Mouse (Mus musculus): ENCODE measurements around the gene Rnf213. TPM values are rescaled to one million over a fixed set of nuclear protein-coding genes. Genes with fewer than 3 reads are reported as not detected.

Rnf213 gene
- polyA plus RNA-seq, 1 experiment: 8.6 TPM

DNA sequence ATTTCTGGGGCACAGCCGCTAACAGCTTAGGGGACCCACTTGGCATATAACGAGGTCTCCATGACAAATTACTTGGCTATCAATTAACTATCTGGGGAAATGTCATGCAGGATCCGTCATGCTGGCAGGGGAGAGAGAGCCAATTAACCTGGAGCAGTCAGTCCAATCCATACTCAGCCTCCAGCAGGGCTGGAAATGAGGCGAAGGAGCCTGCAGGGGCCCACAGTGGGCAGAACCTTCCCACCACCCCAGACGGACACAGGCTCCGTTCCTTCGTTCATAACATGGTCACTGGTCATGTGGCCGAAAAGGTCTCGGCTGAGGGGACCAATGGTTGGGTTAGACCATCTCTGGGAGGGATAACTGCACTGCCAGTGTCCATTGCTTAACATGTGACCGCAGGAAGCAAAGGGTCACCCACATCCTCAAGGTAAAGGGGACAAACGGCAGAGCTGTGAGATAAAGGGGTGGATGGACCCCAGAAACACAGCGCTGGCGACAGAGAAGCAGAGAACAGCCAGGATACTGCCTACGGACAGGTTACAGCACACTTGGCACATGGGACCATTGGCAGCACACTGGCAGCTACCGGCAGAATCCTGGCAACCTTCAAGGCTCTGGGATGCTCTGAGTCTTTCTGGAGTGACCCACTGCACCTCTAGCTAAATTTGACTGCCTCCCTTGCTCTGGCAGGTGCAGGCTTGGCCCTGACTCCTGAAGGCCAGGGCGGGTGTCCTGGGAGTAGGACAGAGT lies 121.4 kb downstream of the Rnf213 start:
- Histone ChIP-seq H3K4me1 (ENCODE audit: control insufficient read depth, insufficient read depth, insufficient read length, low read length) (no peaks in the 10 kb centered on the region), H3K4me3 (ENCODE audit: insufficient read depth, low read depth, low read length) (no peak overlapping the region), H3K27ac (replicated peaks; ENCODE audit: low read depth, low read length) (no peak overlapping the region)

DNA sequence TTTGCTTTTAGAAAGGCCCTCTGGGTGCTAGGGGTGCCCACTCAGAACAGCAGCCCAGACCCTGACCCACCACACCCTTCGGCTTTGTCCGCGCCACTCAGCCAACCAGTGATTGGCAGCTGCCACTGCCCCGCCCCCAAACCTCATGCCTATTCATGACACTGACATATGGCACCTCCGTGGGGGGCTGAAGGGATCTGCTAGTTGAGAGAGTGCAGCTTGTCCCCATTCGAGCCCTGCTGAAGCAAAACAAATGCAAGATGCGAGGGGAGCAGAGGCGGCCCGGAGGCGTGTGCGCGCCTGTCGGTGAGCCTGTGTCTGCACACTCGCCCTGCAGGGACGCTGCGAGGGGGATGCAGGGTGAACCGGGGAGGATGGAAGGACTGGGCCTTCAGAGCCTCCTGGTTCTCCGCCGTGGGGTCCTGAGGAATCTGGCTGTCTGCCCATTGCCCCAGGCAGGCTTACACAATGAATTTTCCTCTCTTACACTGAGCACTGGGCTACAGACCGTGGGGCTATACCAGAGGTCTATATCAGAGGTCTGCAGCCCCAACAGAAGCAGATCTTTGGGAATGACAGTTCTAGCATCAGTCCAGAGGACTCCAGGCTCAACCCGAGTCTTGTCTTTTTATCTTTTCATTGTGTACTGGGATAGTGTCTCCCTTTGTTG lies 122.2 kb downstream of the Rnf213 start:
- no peaks in the 10 kb centered on the region for H3K4me1 ChIP-seq (ENCODE audit: control insufficient read depth, insufficient read depth, insufficient read length, low read length)
- no peak overlapping the region for H3K27ac ChIP-seq (replicated peaks; ENCODE audit: low read depth, low read length)
- no peak overlapping the region for H3K4me3 ChIP-seq (ENCODE audit: insufficient read depth, low read depth, low read length)

DNA sequence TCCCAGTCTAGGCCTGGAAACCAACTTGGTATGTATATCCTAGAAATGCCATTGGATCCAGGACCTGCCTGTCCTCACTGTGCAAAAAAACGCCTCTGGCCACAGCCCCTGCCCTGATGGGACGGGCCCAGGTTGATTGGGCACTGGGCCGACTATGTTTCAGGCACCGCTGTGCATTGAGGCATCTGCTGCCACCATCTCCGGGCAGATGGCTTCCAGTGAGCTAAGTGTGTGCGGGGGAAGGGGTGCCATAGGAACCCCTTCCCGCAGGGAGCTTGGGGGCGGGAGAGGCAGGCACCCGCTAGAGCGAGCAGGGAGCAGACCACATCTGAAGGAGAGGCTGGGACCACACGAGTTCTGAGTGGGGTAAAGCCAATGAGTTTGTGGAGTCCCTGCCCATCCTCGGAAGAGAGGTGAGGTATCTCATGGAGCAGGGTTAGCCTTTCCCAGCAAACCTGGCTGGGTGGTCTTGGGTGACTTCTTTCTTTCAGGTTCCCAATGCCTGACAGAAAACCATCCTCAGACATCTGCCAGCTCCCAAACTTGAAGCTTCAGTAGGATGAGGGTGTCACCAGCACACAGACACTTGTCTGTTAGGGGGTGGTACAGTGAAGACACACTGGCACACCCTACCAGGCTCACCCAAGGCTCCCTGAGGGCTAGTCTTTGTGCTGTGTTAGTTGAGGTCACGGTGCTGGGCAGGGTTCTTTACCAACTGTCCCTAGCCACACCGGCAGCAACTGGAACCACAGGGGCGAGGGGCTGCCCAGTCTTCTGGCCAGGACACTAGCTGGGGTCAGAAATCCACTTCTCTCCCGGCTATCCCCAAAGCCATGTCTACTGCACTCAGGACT lies 123.2 kb downstream of the Rnf213 start:
- Histone ChIP-seq H3K4me3 (ENCODE audit: insufficient read depth, low read depth, low read length) (no peak overlapping the region), H3K27ac (replicated peaks; ENCODE audit: low read depth, low read length) (no peak overlapping the region), H3K4me1 (ENCODE audit: control insufficient read depth, insufficient read depth, insufficient read length, low read length) (no peaks in the 10 kb centered on the region)

DNA sequence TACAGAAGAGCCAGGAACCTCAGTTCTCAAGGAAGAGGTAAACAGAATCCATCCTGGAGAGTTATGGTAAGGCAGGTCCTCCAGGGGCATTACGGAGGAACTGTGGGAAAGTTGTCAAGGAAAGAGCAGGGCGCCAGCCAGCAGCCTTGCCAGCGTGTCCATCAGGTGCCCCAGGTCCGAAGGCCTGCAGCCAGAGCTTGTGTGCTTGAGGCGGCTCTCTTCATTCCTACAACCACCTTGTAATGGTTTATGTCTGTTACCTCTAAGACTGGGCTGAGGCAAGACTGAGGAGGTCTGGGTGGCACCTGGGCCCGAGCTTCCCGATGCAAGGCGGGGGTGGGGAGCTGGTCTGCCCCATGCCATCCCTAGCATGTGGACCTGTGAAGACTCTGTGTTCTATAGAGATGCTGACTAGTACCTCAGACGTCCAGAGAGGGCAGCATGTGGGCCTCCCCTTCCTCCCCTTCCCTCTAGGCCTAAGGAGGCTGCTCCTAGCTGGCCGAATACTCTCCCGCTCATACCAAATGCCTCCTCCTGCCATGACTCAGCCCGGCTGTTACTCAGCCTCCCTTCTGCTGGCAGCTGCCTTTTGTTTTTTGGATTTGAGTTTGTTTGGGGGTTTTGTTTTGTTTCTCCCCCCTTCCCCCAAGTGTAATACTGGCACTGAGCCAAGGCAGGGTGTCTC lies 123.9 kb downstream of the Rnf213 start:
- Histone ChIP-seq H3K4me3 (ENCODE audit: insufficient read depth, low read depth, low read length) (no peak overlapping the region), H3K27ac (replicated peaks; ENCODE audit: low read depth, low read length) (no peak overlapping the region), H3K4me1 (ENCODE audit: control insufficient read depth, insufficient read depth, insufficient read length, low read length) (no peaks in the 10 kb centered on the region)

DNA sequence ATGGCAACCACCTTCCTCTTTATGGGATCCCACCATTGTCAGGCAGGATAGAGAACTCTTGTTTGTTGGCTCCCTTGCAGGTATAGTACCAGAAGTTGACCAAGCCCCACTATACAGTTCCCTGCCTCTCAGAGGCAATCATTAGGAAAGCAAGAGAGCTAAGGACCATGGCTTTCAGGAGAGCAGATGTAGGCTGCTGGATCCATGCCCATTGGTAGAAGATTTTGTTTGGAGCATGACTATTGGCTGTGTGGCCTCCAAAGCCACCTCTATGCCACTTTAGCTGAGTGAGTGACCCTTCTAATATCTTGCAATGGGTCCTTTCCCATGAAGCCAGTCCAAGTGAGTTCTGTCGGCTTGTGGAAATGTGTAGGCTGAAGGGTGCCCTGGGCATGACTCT lies 126.5 kb downstream of the Rnf213 start:
- H3K4me3 ChIP-seq (ENCODE audit: insufficient read depth, low read depth, low read length): no peak overlapping the region
- H3K4me1 ChIP-seq (ENCODE audit: control insufficient read depth, insufficient read depth, insufficient read length, low read length): 0 out of 2 replicates have a peak, but pooled peaks cover 6% of the 10 kb centered on the region
- no peak overlapping the region for H3K27ac ChIP-seq (replicated peaks; ENCODE audit: low read depth, low read length)

DNA sequence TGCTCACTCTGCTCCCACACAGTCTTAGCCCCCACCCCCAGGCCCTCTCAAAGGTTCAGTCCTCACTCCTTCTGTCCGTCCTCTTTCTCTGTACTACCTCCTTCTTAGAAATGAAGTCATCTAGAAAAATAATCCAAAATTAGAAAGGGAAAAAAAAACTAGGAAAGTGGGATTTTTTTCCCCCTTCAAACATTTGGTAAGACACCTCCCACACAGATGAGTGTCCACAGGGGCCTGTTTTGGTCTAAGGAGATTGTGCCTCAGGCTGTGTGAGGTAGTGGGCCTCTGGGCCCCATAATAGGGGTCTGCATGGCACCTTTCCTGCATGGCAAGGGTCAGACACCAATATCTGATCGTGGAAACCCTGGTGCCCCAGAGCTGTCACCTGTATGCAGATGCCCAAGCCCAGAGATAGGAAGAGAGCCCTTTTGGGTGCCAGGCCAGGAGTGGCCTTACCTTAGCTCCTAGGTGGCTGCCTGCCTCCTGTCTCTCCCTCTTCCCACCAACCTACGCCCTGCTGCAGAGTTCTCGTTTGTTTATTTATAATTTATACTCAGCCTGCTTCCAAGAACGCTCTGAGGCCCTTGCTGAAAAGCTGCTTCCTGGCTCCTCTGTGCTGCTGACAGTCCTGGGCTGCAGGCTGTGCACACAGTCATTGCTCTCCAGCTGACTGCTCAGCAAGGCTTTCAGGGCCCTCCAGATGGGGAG lies 127.3 kb downstream of the Rnf213 start:
- Histone ChIP-seq H3K27ac (replicated peaks; ENCODE audit: low read depth, low read length) (no peak overlapping the region), H3K4me1 (ENCODE audit: control insufficient read depth, insufficient read depth, insufficient read length, low read length) (peaks cover 6% of the 10 kb centered on the region; the same call in 1 of the 2 replicates), H3K4me3 (ENCODE audit: insufficient read depth, low read depth, low read length) (no peak overlapping the region)

DNA sequence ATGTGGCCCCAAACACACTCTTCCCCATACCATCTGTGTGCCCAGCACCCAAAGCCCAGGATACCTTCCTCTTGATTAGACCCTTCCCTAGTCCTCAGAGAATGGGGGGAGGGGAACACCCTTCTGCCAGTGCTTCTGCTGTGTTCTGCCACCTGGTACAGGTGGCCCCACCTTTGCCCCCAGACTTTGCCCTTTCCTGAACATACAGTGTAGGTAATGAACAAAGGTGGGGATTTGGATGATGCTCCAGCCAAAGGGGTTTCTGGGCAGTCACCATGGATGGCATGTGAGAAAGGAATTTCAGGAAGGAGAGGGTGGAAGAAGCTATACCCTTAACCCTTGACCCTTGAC lies 127.8 kb downstream of the Rnf213 start:
- no peak overlapping the region for H3K4me3 ChIP-seq (ENCODE audit: insufficient read depth, low read depth, low read length)
- H3K4me1 ChIP-seq (ENCODE audit: control insufficient read depth, insufficient read depth, insufficient read length, low read length): peaks cover 6% of the 10 kb centered on the region; the same call in 1 of the 2 replicates
- no peak overlapping the region for H3K27ac ChIP-seq (replicated peaks; ENCODE audit: low read depth, low read length)

DNA sequence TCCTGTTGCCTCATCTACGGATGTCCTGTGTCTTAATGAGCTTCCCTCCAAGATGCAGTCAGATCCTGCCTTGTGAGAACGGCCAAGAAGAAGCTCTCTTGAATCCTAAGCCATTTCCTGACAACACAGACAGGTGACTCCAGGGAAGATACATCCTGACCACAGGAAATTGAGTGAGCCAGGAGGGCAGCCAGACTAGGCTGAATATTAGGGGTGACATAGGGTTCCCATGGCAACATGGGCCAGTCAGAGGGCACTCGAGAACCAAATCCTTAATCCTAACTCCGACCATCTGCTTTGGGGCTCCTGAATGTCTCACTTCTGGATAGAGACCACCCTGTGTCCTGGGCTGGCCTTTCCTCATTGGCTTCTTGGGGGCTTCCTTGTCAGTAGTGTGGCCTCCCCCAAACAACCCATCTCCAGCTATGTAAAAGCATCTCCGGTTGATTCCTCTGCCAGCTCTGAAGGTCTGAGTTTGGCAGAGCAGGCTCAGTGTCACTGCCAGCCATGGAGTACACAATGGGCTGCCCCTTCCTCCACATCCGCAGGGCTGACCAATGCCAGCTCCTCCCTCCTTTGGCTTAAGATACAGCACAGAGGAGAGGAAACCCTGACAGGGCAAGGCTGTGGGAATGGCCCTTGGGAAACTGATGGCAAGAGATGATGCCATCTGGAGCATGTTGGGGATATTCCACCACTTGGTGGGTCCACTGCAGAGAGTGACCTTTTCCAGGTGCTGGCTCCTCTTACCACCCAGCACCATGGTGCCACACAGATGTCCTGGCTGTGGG lies 129.2 kb downstream of the Rnf213 start:
- no peak overlapping the region for H3K4me3 ChIP-seq (ENCODE audit: insufficient read depth, low read depth, low read length)
- 0 out of 2 replicates have a peak overlapping the region, but pooled peaks have one; percentile 7 for H3K27ac ChIP-seq (replicated peaks; ENCODE audit: low read depth, low read length)
- H3K4me1 ChIP-seq (ENCODE audit: control insufficient read depth, insufficient read depth, insufficient read length, low read length): peaks cover 6% of the 10 kb centered on the region; the same call in 1 of the 2 replicates

DNA sequence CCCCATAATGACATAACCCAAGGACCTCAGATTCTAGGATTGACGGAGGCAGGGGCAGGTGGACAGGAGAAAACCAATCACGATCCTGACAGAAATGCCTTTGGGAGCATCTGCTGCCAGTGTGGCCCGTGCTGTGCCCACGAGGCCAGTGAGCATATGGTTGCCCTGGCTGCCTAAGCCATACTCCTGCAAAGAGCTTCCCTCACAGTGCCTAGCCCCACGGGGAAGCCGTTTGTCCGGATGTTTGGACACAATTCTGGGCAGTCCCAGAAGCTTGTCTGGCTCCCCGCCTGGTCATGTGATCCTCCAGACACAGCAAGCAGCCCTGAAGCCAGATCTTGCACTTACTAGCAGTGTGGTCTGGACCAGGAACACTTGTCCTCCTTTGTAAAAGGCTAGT lies 129.9 kb downstream of the Rnf213 start:
- peaks cover 6% of the 10 kb centered on the region; the same call in 1 of the 2 replicates for H3K4me1 ChIP-seq (ENCODE audit: control insufficient read depth, insufficient read depth, insufficient read length, low read length)
- H3K27ac ChIP-seq (replicated peaks; ENCODE audit: low read depth, low read length): no peak overlapping the region
- H3K4me3 ChIP-seq (ENCODE audit: insufficient read depth, low read depth, low read length): no peak overlapping the region

DNA sequence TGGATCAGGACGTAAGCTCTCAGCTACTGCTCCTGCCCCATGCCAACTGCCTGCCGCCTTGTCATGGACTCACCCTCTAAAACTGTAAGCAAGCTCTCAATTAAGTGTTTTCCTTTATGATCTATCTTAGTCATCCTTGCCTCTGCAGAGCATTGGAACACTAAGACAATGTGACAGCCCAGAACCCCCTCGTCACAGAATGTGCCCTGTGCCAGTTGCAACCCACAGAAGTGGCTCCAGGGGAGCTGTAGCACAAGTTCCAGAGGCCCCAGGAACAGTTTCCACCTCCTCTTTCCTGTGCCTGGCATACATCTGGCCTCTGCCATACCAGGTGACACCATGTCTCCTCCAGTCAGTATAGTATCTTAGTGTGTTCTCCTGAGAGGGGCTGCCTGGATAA lies 130.5 kb downstream of the Rnf213 start:
- Histone ChIP-seq H3K4me3 (ENCODE audit: insufficient read depth, low read depth, low read length) (no peak overlapping the region), H3K27ac (replicated peaks; ENCODE audit: low read depth, low read length) (no peak overlapping the region), H3K4me1 (ENCODE audit: control insufficient read depth, insufficient read depth, insufficient read length, low read length) (peaks cover 6% of the 10 kb centered on the region; the same call in 1 of the 2 replicates)

DNA sequence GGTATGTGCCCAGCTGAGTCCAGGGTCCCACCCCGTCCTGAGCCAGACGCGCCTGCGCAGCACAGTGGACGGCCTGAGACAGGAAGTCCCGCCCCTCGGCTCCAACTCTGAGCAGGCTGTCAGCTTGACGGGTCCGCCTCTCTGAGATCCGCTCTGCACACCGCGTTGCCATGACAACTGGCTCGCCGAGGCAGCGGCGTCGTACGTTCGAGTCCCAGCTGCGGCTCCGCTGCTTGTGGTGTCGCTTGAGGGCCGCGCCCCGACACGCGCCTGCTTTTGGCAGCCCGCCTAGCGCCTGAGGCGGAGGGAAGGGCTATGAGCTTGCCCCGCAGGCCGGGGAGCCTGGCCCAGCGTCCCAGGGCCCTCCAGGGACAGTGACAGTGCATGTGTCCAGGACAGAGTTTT lies 131.6 kb downstream of the Rnf213 start:
- H3K4me3 ChIP-seq (ENCODE audit: insufficient read depth, low read depth, low read length): peak overlapping the region; percentile 54
- H3K27ac ChIP-seq (replicated peaks; ENCODE audit: low read depth, low read length): no peak overlapping the region

DNA sequence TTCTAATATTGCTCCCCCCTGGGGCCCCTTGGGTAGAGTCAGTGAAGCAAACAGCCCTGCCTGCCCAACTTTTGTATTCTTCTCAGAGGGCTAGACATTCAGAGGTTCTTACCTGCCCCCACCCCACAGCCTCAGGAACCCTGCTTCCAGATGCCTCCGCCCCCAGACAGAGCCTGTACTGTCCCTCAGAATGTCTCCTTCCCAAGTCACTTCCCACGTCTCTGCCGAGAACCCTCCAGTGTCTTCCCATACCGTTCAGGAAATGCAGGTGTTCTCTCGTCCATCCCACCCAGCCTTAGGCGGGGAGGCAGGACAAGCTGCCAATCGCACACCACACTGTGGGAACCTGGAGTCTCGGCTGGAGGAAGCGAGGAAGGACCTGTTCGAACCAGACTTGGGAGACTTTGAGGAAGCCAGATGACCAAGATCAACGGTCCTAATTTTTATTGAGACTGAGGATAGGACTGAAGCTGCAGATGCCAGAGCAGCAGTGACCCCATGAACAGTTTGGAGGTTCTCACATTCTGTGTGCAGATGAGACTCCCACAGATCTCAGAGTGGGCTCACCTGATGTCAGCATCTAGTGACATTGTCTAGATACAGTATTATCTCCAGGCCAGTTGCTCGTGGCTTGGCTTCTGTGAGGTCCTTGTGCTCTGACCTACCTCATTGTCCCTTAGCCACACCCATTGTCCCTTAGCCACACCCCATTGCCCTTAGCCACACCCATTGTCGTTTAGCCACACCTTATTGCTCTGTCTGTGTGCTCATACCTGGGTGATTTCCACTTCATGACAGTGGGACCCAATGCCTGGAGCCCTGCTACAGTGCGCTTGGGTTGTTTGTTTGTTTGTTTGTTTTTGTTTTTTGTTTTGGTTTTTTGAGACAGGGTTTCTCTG lies 133.4 kb downstream of the Rnf213 start:
- Histone ChIP-seq H3K27ac (replicated peaks; ENCODE audit: low read depth, low read length) (no peak overlapping the region), H3K4me3 (ENCODE audit: insufficient read depth, low read depth, low read length) (no peak overlapping the region), H3K4me1 (ENCODE audit: control insufficient read depth, insufficient read depth, insufficient read length, low read length) (peaks cover 6% of the 10 kb centered on the region; the same call in 1 of the 2 replicates)

More for the DNA sequence above, 131.6 kb downstream of the Rnf213 start:
- peaks cover 6% of the 10 kb centered on the region; the same call in 1 of the 2 replicates for H3K4me1 ChIP-seq (ENCODE audit: control insufficient read depth, insufficient read depth, insufficient read length, low read length)

DNA sequence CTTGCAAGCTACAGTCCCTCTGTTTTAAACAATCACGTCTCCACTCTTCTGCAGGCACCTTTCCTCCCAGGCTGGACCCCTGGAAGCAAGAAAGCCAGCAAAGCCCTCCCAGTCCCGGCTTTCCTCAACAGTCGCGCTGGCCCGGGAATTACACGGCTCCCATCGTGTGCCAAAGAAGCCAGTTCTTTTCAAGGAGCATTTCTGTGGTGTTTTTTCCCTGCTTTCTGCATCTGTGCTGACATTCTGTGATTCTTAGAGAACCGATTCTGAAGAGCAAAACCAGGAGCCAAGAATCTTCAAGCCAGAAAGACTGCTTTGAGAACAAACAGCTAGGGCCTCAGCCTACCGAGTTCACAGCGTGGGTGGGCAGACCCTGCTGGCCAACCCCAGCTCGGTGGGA lies 136.0 kb downstream of the Rnf213 start:
- H3K4me3 ChIP-seq (ENCODE audit: insufficient read depth, low read depth, low read length): no peak overlapping the region
- no peaks in the 10 kb centered on the region; the same call in 1 of the 2 replicates for H3K4me1 ChIP-seq (ENCODE audit: control insufficient read depth, insufficient read depth, insufficient read length, low read length)
- no peak overlapping the region for H3K27ac ChIP-seq (replicated peaks; ENCODE audit: low read depth, low read length)

Data from brown adipose tissue, adult 24 weeks (tissue).